Mouse (Mus musculus): ENCODE results near the gene Mtrex. TPM values are rescaled to one million over a fixed set of nuclear protein-coding genes. Genes with fewer than 3 reads are reported as not detected.
A peak's percentile ranks its signal among the peaks of the same experiment; 100 is the strongest.

The Mtrex gene
- 10 to 100 TPM; 46.3 to 49.2 TPM for total RNA-seq (2021)
- long read RNA-seq, experiment 1, transcript Mtrex-201 (27 exons, 3,689 nt) = major isoform, 44 of 46 reads
- long read RNA-seq, experiment 1, partial matches to known transcripts = 2 of 46 reads
- long read RNA-seq, experiment 1, other reads (novel, unspliced or antisense) = 0 of 46 reads
- long read RNA-seq, experiment 2, transcript Mtrex-201 (27 exons, 3,689 nt) = major isoform, 56 of 65 reads
- long read RNA-seq, experiment 2, partial matches to known transcripts = 5 of 65 reads
- long read RNA-seq, experiment 2, other reads (novel, unspliced or antisense) = 4 of 65 reads

DNA sequence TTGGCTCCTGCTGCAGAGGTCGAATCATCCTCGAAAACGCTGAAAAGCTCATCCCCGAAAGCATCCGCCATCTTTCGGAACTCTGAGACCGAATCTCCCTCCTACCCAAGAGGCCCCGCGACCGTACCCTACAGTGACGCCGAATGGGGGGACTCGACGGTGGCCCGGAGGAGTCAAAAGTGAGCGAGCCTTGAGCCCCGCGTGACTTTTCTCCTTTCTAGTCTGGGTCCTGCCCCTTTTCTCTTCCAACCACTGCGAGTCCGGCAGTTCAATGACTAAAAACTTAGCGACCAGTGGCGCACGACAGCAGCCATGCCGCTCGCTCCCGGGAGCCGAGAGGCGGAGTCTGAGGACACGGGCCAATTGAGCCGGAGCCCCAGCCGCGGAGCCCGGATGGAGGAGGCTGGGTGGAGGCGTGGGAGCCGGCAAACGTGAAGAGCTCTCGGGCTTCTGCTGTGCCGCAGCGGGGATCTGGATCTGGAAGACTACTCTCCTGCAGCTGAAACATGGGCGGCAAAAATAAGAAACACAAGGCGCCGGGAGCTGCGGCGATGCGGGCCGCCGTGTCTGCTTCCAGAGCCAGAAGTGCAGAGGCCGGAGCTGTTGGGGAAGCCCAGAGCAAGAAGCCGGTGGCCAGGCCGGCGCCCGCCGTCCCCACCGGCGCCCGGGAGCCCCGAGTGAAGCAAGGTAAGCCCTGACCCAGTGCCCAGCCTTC is at the start of gene Mtrex, which contains the start of gene Dhx29:
Gene Mtrex, minus strand, starts transcription at position 112 of the 715 bp plus-strand sequence.
Gene Dhx29, plus strand, starts transcription at position 168 of the 715 bp plus-strand sequence.
- no peak; the same call in 1 of the 2 replicates for TF ChIP-seq CTCF (conservative IDR thresholded peaks at IDR 0.05)
- Histone ChIP-seq H3K4me3 (peak within 1 kb of the TSS; percentile 78), H3K27ac (peak within 1 kb of the TSS; percentile 84)
- DNase-seq (ENCODE audit: low spot score in 2 of 2) = peak; percentile 99

DNA sequence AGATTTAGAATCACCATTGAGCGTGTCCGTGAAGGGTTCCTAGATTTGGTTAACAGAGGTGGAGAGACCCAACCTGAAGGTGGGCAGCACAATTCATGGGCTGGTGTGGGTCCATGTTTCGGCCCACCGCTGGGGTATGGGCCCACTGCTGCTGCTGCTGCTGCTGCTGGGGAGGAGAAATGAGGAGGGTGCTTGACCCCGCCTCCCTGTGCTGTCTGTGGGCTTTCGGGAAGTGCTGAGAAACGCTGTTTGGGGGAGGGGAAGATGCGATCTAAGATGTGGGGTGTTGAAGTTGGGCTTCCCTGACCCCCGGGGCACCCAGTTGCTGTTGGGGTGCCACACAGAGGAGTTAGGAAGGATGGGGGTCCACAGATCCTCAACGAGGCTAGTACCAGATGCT is 49.5 kb upstream of the Mtrex start:
- no peak for TF ChIP-seq CTCF (conservative IDR thresholded peaks at IDR 0.05)
- no peak overlapping the region for H3K27ac ChIP-seq
- no peak overlapping the region for H3K4me3 ChIP-seq
- no peak for DNase-seq (ENCODE audit: low spot score in 2 of 2)

- no peak overlapping the region for H3K27ac ChIP-seq
- DNase-seq (ENCODE audit: low spot score in 2 of 2) = no peak
- no peak overlapping the region for H3K4me3 ChIP-seq
- TF ChIP-seq CTCF (conservative IDR thresholded peaks at IDR 0.05) = no peak
These were observed 40.1 kb upstream of the Mtrex start for GRCm38 (mm10) chr13:112967267-112967666.

DNA sequence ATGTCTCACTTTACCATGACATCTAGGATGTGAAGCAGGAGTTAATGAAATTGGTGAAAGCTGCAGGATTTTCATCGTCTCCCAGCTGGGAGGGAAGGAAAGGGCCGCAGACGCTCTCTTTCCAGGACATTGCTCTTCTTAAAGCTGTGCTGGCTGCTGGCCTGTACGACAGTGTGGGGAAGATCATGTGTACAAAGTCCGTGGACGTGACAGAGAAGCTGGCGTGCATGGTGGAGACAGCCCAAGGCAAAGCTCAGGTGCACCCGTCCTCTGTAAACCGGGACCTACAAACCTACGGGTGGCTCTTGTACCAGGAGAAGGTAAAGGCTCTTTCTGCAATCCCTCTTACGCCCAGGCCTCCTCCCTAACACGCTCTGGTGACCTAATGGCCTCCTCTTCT is 37.2 kb upstream of the Mtrex start:
- no peak overlapping the region for H3K4me3 ChIP-seq
- no peak overlapping the region for H3K27ac ChIP-seq
- no peak for TF ChIP-seq CTCF (conservative IDR thresholded peaks at IDR 0.05)
- no peak for DNase-seq (ENCODE audit: low spot score in 2 of 2)

GRCm38 (mm10) chr13:112963081-112963480 is 35.9 kb upstream of the Mtrex start:
- DNase-seq (ENCODE audit: low spot score in 2 of 2) = no peak
- no peak for TF ChIP-seq CTCF (conservative IDR thresholded peaks at IDR 0.05)
- Histone ChIP-seq H3K4me3 (no peak overlapping the region), H3K27ac (no peak overlapping the region)

DNA sequence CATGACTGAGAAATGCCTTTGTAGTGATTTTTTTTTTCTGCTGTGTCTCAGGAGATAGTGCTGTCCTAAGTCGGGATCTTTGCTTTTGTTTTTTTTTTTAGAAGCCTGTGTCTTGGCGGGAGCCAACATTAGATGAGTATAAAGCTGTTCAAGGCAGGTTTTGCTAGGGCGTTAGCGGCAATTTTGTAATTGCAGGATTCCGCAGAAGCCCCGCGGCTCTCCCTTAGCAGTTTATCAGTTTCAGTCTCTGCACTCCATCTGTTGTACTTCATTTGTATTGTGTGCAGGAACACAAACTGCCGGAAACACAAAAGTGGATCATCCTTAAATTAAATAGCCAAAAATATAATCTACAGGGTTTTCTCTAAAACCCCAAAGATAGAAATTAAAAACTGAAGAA is 26.9 kb upstream of the Mtrex start:
- Histone ChIP-seq H3K4me3 (no peak overlapping the region), H3K27ac (peak overlapping the region; percentile 72)
- no peak for TF ChIP-seq CTCF (conservative IDR thresholded peaks at IDR 0.05)
- peak; percentile 53 to 61 for DNase-seq (ENCODE audit: low spot score in 2 of 2)

GRCm38 (mm10) chr13:112945900-112946299 is 18.7 kb upstream of the Mtrex start:
- DNase-seq (ENCODE audit: low spot score in 2 of 2) = no peak
- Histone ChIP-seq H3K4me3 (no peak overlapping the region), H3K27ac (peak overlapping the region; percentile 77)
- no peak for TF ChIP-seq CTCF (conservative IDR thresholded peaks at IDR 0.05)

GRCm38 (mm10) chr13:112945312-112945711 is 18.1 kb upstream of the Mtrex start:
- TF ChIP-seq CTCF (conservative IDR thresholded peaks at IDR 0.05) = no peak
- peak; percentile 24 to 35 for DNase-seq (ENCODE audit: low spot score in 2 of 2)
- Histone ChIP-seq H3K4me3 (no peak overlapping the region), H3K27ac (peak overlapping the region; percentile 77)

- H3K27ac ChIP-seq = peak overlapping the region; percentile 82
- DNase-seq (ENCODE audit: low spot score in 2 of 2) = peak; percentile 54 to 65
- no peak for TF ChIP-seq CTCF (conservative IDR thresholded peaks at IDR 0.05)
- no peak overlapping the region for H3K4me3 ChIP-seq
These were observed 14.7 kb upstream of the Mtrex start for GRCm38 (mm10) chr13:112941879-112942330.

GRCm38 (mm10) chr13:112938130-112938529 is 10.9 kb upstream of the Mtrex start:
- H3K27ac ChIP-seq = no peak overlapping the region
- no peak overlapping the region for H3K4me3 ChIP-seq
- peak in 1 of 2 experiments; percentile 7 for DNase-seq (ENCODE audit: low spot score in 2 of 2)
- TF ChIP-seq CTCF (conservative IDR thresholded peaks at IDR 0.05) = no peak

DNA sequence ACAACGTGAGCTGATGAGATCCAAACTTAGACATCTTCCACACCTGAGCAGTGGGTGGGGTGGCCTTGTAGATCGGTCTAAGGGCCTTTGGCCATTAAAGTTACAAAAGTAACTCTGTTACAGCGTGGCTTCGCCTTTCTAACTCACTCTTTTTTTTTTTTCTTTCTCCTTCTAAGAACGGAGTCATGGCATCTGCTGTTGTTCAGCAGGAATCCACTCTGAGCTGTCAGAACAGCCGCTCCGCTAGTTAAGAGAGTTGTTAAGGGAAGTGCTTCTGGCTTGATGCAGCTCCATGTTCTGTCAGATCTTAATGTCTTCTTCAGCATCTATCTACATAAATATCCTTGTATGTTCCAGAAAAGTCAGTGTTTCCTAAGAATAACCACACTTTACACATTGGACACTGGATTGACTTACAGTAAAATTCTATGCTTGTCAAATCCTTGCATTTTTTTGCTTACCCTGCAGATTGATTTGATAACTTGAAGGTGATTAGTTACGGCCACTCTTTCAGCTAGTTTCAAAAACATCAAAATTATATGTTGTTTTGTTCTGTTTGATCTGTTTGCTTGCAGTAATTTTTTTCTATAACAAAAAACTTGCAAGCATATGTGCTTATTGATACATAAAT is 955 bp upstream of the Mtrex start:
- DNase-seq (ENCODE audit: low spot score in 2 of 2) = no peak
- TF ChIP-seq CTCF (conservative IDR thresholded peaks at IDR 0.05) = no peak
- H3K27ac ChIP-seq = peak overlapping the region; percentile 84
- H3K4me3 ChIP-seq = peak overlapping the region; percentile 78

GRCm38 (mm10) chr13:112926796-112927195 is 402 bp downstream of the Mtrex start:
- DNase-seq (ENCODE audit: low spot score in 2 of 2) = no peak
- Histone ChIP-seq H3K4me3 (peak overlapping the region; percentile 78), H3K27ac (peak overlapping the region; percentile 84)
- no peak for TF ChIP-seq CTCF (conservative IDR thresholded peaks at IDR 0.05)

DNA sequence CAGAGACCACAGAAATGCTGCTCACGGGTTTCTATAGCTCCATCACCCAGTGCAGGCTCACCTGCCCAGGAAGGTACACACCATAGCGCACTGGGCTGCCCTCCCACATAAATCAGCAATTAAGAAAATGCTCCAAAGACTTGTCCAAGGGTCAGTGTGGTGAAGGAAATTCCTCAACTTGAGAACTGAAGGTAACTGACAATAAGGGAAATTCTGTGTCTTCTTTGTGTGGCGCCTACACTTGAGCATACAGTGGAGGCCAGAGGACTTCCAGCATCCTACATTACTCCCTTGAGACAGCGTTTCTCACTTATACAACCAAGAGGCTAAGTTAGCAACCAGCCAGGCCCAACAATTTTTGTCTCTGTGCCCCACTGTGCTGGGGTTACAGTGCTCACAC is 1.2 kb downstream of the Mtrex start:
- DNase-seq (ENCODE audit: low spot score in 2 of 2) = no peak
- Histone ChIP-seq H3K27ac (no peak overlapping the region), H3K4me3 (peak overlapping the region; percentile 78)
- TF ChIP-seq CTCF (conservative IDR thresholded peaks at IDR 0.05) = no peak

All from layer of hippocampus, adult 2 months (tissue).